Mouse (Mus musculus) forebrain, embryonic 12.5 days (tissue): ENCODE results near the gene U2surp. TPM values are rescaled to one million over a fixed set of nuclear protein-coding genes. Genes with fewer than 3 reads are reported as not detected.

Experiments
- ATAC-seq: fragments of 200-750 bp; cut with Nextera tagmentation; 2 replicates; pipeline ENCODE4 v1.8.0; 2017; ENCODE audit warnings: moderate TSS enrichment; ENCODE audit not compliant: low FRiP score
- H3K27ac ChIP-seq: fragments of 300-500 bp; sonication (generic); 2 replicates; pipeline ENCODE4 v1.5.1; 2016; ENCODE audit warnings: mild to moderate bottlenecking
- H3K27me3 ChIP-seq: fragments of 300-500 bp; sonication (generic); 2 replicates; pipeline ENCODE4 v1.6.1; 2016; ENCODE audit warnings: mild to moderate bottlenecking
- H3K36me3 ChIP-seq: fragments of 300-500 bp; sonication (generic); replicated peaks from 2 replicates; pipeline ENCODE4 v1.6.1; 2016; ENCODE audit warnings: mild to moderate bottlenecking
- H3K4me1 ChIP-seq: fragments of 300-500 bp; sonication (generic); 2 replicates; pipeline ENCODE4 v1.6.1; 2016
- H3K4me2 ChIP-seq: fragments of 300-500 bp; sonication (generic); 2 replicates; pipeline ENCODE4 v1.6.1; 2016; ENCODE audit warnings: mild to moderate bottlenecking, moderate library complexity
- H3K4me3 ChIP-seq: fragments of 300-500 bp; sonication (generic); replicated peaks from 2 replicates; pipeline ENCODE4 v1.5.1; 2016; ENCODE audit warnings: mild to moderate bottlenecking
- H3K9ac ChIP-seq: fragments of 300-500 bp; sonication (generic); 2 replicates; pipeline ENCODE4 v1.6.1; 2016; ENCODE audit warnings: mild to moderate bottlenecking
- H3K9me3 ChIP-seq: fragments of 300-500 bp; sonication (generic); 2 replicates; pipeline ENCODE4 v1.6.1; 2016
- WGBS: fragments of 180-500 bp; shearing (Covaris S2); methylation state at CpG from one replicate; pipeline ENCODE4 v1.1.7; 2016; 5-methylcytosine and 5-hydroxymethylcytosine counted together
- polyA plus RNA-seq: library from polyadenylated mRNA; unstranded; fragments of >200 nt; fragmentation: Nextera tagmentation; extraction: Ambion mirVana; gene quantifications from 2 replicates; pipeline ENCODE4 v1.2.1, GENCODE M21; 2016

The U2surp gene
- polyA plus RNA-seq, 1 experiment from 2014 or later, result 181 TPM

GRCm38 (mm10) chr9:95428277-95428676, 83.5 kb downstream of the U2surp start:
- no peak overlapping the region for H3K4me3 ChIP-seq
- H3K9me3 ChIP-seq, result no peaks in the 10 kb centered on the region
- H3K4me2 ChIP-seq, result no peak overlapping the region
- ATAC-seq, result no peak
- no peaks in the 10 kb centered on the region for H3K36me3 ChIP-seq
- H3K4me1 ChIP-seq, result no peaks in the 10 kb centered on the region
- no peaks in the 10 kb centered on the region for H3K27me3 ChIP-seq
- H3K9ac ChIP-seq, result no peak overlapping the region
- WGBS, result 88% methylated on average over 4 of the region's 4 CpGs
- H3K27ac ChIP-seq, result no peak overlapping the region

- H3K4me1 ChIP-seq, result no peaks in the 10 kb centered on the region
- no peaks in the 10 kb centered on the region for H3K27me3 ChIP-seq
- H3K27ac ChIP-seq, result no peak overlapping the region
- 0 out of 2 replicates have a peak, but pooled peaks cover 4% of the 10 kb centered on the region for H3K9me3 ChIP-seq
- no peak overlapping the region for H3K9ac ChIP-seq
- no peaks in the 10 kb centered on the region for H3K36me3 ChIP-seq
- no peak overlapping the region for H3K4me2 ChIP-seq
- H3K4me3 ChIP-seq, result no peak overlapping the region
- ATAC-seq, result no peak
Observed at GRCm38 (mm10) chr9:95413911-95414310, 97.9 kb downstream of the U2surp start.

GRCm38 (mm10) chr9:95412047-95412446, 99.7 kb downstream of the U2surp start:
- no peak for ATAC-seq
- 90% methylated on average over 4 of the region's 4 CpGs for WGBS
- 0 out of 2 replicates have a peak, but pooled peaks cover 4% of the 10 kb centered on the region for H3K9me3 ChIP-seq

DNA sequence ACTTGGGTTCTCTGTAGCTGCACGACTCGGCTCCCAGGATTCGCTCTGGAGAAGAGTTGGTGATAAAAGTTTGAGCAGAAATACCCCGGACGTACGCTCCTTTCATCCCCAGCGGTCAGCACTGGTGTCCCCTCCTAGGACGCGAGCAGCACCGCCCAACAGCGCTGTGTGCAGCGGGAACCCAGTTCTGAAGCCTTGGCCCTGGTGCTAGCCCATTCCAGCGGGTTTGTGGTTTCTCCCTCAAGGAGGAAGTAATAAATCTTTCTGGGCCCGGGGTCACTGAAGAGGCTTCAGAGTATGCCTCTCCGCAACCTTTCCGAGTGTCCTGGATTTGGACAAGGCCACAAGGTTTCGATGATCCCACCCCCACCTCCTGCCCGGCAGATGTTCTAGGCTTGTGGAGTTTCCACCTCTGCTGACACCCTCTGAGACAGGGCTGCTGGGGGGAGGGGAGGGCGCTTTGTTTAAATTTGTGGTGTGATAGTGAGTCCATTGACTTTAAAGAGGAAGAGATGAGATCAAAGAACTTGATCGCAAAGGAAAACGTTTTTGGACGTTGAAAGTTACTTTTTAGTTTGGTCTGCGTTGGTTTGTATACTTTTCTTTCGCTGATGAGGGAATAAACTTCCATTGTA, 104.1 kb downstream of the U2surp start:
- peaks cover 6% of the 10 kb centered on the region; the same call in 1 of the 2 replicates for H3K27me3 ChIP-seq
- WGBS, result 1% methylated on average over 24 of the region's 24 CpGs
- ATAC-seq, result peak; percentile 13

More at GRCm38 (mm10) chr9:95412047-95412446, 99.7 kb downstream of the U2surp start:
- Histone ChIP-seq H3K27ac (no peak overlapping the region), H3K36me3 (no peaks in the 10 kb centered on the region), H3K9ac (no peak overlapping the region), H3K4me3 (no peak overlapping the region), H3K27me3 (no peaks in the 10 kb centered on the region), H3K4me2 (no peak overlapping the region), H3K4me1 (peaks cover 7% of the 10 kb centered on the region)

More for the DNA sequence above, 104.1 kb downstream of the U2surp start:
- Histone ChIP-seq H3K9me3 (no peaks in the 10 kb centered on the region), H3K9ac (peak overlapping the region; percentile 85), H3K4me1 (peaks cover 24% of the 10 kb centered on the region), H3K36me3 (peaks cover 10% of the 10 kb centered on the region; the same call in 1 of the 2 replicates), H3K4me2 (peak overlapping the region; percentile 95), H3K27ac (peak overlapping the region; percentile 87), H3K4me3 (peak overlapping the region; percentile 79)

Other genes starting within 250 kb of the U2surp start
- gene Chst2, start 105.3 kb downstream of the U2surp start, polyA plus RNA-seq, result 9.4 and 12.7 TPM in 2 replicates
- gene Paqr9, start 47.7 kb upstream of the U2surp start, polyA plus RNA-seq, result 0.46 and 0.88 TPM in 2 replicates
- gene Pcolce2, start 125.6 kb upstream of the U2surp start, polyA plus RNA-seq, result 2.6 and 3.4 TPM in 2 replicates
- 4.7 and 4.8 TPM in 2 replicates for gene Trpc1, start 238.4 kb upstream of the U2surp start, polyA plus RNA-seq